Mouse (Mus musculus) heart, embryonic 10.5 days (tissue): ENCODE results near the gene Cops8. TPM values are rescaled to one million over a fixed set of nuclear protein-coding genes. Genes with fewer than 3 reads are reported as not detected.

Source experiments
- DNase-seq: peaks from one replicate; pipeline ENCODE4 v3.0.0-alpha.2; 2017; ENCODE audit warnings: low spot score
- H3K27ac ChIP-seq: fragments of 300-500 bp; sonication (generic); 2 replicates; pipeline ENCODE4 v1.5.1; 2016; ENCODE audit warnings: mild to moderate bottlenecking
- H3K27me3 ChIP-seq: fragments of 300-500 bp; sonication (generic); 2 replicates; pipeline ENCODE4 v1.6.1; 2016; ENCODE audit warnings: mild to moderate bottlenecking; ENCODE audit not compliant: poor library complexity, insufficient read depth, severe bottlenecking
- H3K36me3 ChIP-seq: fragments of 300-500 bp; sonication (generic); 2 replicates; pipeline ENCODE4 v1.6.1; 2016; ENCODE audit warnings: mild to moderate bottlenecking, moderate library complexity
- H3K4me1 ChIP-seq: fragments of 300-500 bp; sonication (generic); 2 replicates; pipeline ENCODE4 v1.6.1; 2016; ENCODE audit warnings: mild to moderate bottlenecking
- H3K4me3 ChIP-seq: fragments of 300-500 bp; sonication (generic); 2 replicates; pipeline ENCODE4 v1.5.1; 2016; ENCODE audit warnings: mild to moderate bottlenecking, moderate library complexity
- H3K9me3 ChIP-seq: fragments of 300-500 bp; sonication (generic); 2 replicates; pipeline ENCODE4 v1.6.1; 2016; ENCODE audit warnings: mild to moderate bottlenecking, moderate library complexity
- WGBS: fragments of 180-500 bp; shearing (Covaris S2); methylation state at CpG from one replicate; pipeline ENCODE4 v1.1.7; 2016; 5-methylcytosine and 5-hydroxymethylcytosine counted together
- polyA plus RNA-seq: library from polyadenylated mRNA; unstranded; fragments of >200 nt; fragmentation: Nextera tagmentation; extraction: Ambion mirVana; gene quantifications from 2 replicates; pipeline ENCODE4 v1.2.1, GENCODE M21; 2016

Cops8 gene
- polyA plus RNA-seq, 1 experiment from 2014 or later: 170 TPM

DNA sequence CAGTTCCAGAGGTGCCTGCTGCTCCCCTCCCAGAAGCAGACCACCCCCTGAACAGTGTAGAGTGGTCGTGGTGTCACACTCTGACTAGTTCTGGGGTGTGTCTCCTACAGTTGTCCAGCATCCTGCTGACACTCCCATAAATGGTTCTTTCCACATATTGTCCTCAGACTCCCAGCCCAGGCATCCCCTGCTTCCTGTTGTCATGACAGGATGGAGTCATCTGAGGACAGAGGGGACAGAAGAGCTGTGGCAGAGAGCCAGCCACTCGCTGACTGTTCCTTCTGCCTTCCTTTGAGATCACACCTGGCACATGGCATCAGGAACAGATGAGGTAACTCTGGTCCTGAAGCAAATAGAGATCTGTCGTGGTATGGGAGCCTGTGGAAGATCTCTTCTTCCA, 3.6 kb upstream of the Cops8 start:
- 39% methylated on average over 3 of the region's 3 CpGs for WGBS
- Histone ChIP-seq H3K27ac (no peak overlapping the region), H3K4me1 (peaks cover 2% of the 10 kb centered on the region; the same call in 1 of the 2 replicates), H3K27me3 (peaks cover 4% of the 10 kb centered on the region; the same call in 1 of the 2 replicates), H3K4me3 (no peak overlapping the region), H3K36me3 (no peaks in the 10 kb centered on the region), H3K9me3 (no peaks in the 10 kb centered on the region)
- no peak for DNase-seq

DNA sequence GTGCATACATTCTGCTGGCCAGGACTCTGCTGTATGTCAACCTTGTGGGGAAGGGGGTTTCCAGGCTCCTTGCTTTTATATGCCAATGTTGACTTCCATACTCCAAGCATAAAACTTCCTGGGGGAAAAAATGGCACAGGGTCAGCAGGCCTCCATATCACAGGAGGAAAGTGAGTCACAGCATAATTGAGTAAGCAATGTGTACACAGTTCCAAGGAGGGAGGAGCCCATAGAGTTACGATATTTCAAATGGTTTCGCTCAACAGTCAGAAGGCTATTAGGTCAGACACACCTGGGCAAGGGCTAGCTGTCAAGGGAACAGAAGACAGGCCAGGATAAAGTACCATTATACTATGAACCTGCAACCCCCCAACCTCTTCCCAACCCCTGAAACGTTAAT, 1.7 kb upstream of the Cops8 start:
- DNase-seq: no peak
- H3K27ac ChIP-seq: no peak overlapping the region
- H3K36me3 ChIP-seq: peaks cover 9% of the 10 kb centered on the region
- H3K4me1 ChIP-seq: peaks cover 6% of the 10 kb centered on the region; the same call in 1 of the 2 replicates
- no peak overlapping the region for H3K4me3 ChIP-seq
- 69% methylated on average over 3 of the region's 3 CpGs for WGBS
- no peaks in the 10 kb centered on the region for H3K9me3 ChIP-seq
- no peaks in the 10 kb centered on the region for H3K27me3 ChIP-seq

DNA sequence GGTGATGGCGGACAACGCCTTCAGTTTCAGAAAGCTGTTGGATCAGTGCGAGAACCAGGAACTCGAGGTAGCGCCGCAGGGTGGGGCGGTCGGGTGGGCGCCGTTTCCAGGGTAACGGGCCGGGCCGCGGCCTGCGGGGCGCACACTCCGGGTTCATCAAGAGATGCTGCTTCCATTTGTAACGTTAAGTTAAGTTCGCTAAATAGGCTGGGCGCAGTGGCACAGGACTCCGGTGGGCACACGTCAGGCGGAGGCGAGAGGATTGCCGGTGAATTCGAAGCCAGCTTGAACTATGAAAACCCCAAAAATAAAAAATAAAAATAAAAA, 743 bp downstream of the Cops8 start:
- no peaks in the 10 kb centered on the region for H3K9me3 ChIP-seq
- H3K4me1 ChIP-seq: peaks cover 6% of the 10 kb centered on the region; the same call in 1 of the 2 replicates
- WGBS: under 1% methylated on average over 26 of the region's 26 CpGs
- peak overlapping the region; percentile 97 for H3K4me3 ChIP-seq
- H3K27ac ChIP-seq: peak overlapping the region; percentile 92
- no peak for DNase-seq
- peaks cover 33% of the 10 kb centered on the region for H3K36me3 ChIP-seq
- no peaks in the 10 kb centered on the region for H3K27me3 ChIP-seq

DNA sequence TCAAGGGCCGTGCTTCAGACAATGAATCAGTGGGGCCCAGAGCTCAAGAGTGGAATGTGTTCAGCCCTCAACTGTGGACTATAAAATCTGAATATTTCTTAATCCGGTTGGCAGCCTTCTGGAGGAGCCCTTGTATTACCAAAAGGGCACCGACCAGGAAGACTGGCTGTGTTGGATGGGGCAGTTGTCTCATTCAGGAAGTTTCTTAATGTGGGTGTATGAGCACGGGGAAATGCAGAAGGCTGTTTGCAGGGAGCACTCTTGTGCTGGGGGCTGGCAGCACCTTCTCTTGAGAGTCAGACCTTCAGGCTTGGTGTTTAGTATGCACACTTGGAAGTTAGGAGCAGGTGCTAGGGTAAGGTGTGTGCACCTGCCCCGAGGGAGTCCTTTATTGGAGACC, 6.6 kb downstream of the Cops8 start:
- no peak overlapping the region for H3K4me3 ChIP-seq
- WGBS: 90% methylated on average over 5 of the region's 5 CpGs
- H3K27ac ChIP-seq: no peak overlapping the region
- 0 out of 2 replicates have a peak, but pooled peaks cover 3% of the 10 kb centered on the region for H3K4me1 ChIP-seq
- H3K36me3 ChIP-seq: peaks cover 90% of the 10 kb centered on the region
- no peaks in the 10 kb centered on the region for H3K27me3 ChIP-seq
- H3K9me3 ChIP-seq: no peaks in the 10 kb centered on the region
- DNase-seq: no peak

DNA sequence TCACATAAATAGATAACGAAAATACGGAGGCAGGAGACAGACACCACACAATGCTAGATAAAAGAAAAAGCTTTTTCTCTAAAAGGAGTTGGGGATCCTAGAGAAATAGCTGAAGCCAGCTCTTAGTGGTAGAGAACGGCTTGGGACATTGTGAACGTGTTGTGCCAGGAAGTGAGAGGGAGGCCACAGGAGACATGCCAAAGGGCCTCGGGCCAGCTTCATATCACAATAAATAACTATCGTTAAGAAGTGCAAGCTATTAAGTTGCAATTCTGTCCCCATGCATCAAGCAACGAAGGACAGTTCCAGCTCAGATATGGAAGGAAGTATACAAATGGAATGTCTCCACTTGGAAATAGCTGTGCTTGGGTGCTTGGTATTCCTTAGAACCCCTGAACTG, 14.5 kb downstream of the Cops8 start:
- Histone ChIP-seq H3K27me3 (no peaks in the 10 kb centered on the region), H3K4me1 (no peaks in the 10 kb centered on the region), H3K4me3 (no peak overlapping the region), H3K27ac (no peak overlapping the region), H3K9me3 (no peaks in the 10 kb centered on the region), H3K36me3 (peaks cover 31% of the 10 kb centered on the region)
- no peak for DNase-seq
- WGBS: 86% methylated on average over 7 of the region's 7 CpGs

DNA sequence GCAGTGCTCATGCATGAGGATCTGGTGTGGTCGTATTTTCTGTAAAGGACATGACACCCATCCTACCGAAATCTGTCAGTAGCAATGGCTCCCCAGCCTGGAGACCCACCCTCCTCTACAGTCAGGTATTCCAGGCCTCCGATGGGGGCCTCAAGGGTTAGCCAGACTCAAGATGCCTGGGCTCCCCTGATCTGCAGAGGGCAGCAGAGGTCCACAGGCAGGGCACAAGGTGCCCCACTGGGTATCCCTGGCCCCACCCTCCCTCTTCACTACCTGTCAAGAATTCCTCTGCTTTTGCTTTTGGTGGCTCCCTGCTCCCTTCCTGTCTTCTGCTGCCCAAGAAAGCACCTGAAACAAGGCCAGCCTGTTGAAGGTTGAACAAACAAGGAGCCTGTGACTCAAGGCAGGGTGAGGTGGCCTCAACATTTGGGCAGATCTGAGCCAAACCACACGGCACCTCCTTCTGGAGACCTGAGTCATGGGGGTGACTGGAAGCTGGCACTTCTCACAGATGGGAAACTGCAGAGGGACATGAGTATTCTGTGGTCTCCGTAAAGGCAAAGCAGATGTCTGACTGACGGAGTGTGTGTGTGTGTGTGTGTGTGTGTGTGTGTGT, 30.7 kb downstream of the Cops8 start:
- Histone ChIP-seq H3K36me3 (no peaks in the 10 kb centered on the region), H3K27ac (no peak overlapping the region), H3K4me1 (peaks cover 9% of the 10 kb centered on the region), H3K27me3 (no peaks in the 10 kb centered on the region), H3K9me3 (no peaks in the 10 kb centered on the region), H3K4me3 (no peak overlapping the region)
- no peak for DNase-seq
- 73% methylated on average over 6 of the region's 6 CpGs for WGBS

DNA sequence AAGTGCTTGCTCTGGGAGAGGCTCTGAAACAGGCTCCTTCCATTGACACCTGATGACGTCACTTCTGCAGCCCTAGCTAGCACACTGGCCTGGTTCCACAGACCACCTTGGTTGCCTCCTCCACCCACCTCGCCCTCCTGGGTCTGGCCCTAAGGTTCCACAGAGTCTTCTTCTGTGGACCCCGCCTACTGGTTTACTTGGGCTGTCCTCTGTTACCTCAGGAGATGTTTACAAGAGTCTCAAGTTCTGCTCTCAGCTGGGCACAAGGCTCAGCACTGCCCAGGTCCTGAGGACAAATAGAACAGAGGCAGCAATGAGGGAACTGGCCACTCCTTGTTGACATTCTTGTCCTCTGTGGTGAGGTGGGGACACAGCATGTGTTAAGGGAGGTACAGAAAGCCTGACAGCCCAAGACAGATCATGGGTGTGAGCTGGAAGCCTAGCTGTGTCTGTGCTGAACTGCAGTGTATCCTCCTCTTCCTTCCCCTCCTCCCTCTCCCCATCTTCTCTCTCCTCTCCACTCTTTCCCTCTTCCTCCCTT, 31.5 kb downstream of the Cops8 start:
- no peaks in the 10 kb centered on the region for H3K36me3 ChIP-seq
- H3K27me3 ChIP-seq: no peaks in the 10 kb centered on the region
- H3K4me3 ChIP-seq: no peak overlapping the region
- no peaks in the 10 kb centered on the region for H3K9me3 ChIP-seq
- H3K4me1 ChIP-seq: peaks cover 9% of the 10 kb centered on the region
- WGBS: 49% methylated on average over 3 of the region's 3 CpGs
- no peak for DNase-seq
- no peak overlapping the region for H3K27ac ChIP-seq

DNA sequence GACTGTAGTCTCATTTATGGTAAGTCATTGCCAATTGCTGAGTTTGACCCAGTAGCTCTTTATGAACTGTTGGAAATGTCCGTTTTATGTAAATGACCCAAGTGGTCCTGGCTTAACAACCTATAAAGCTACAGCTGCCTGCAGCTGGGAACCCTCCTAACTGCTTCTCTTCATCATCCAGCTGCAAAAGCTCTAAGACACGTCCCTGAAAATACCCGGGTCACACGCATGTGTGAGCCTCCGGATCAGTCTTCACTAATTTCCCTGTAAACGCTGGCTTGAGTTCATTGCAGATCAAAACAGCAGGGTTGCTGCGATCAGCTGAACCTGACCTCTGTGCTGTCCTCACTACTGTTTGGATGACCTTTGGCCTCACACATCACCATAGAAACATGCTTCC, 35.6 kb downstream of the Cops8 start:
- WGBS: 76% methylated on average over 7 of the region's 7 CpGs
- H3K27ac ChIP-seq: no peak overlapping the region
- DNase-seq: no peak
- no peaks in the 10 kb centered on the region for H3K9me3 ChIP-seq
- no peaks in the 10 kb centered on the region for H3K4me1 ChIP-seq
- H3K36me3 ChIP-seq: no peaks in the 10 kb centered on the region
- no peak overlapping the region for H3K4me3 ChIP-seq
- no peaks in the 10 kb centered on the region for H3K27me3 ChIP-seq

DNA sequence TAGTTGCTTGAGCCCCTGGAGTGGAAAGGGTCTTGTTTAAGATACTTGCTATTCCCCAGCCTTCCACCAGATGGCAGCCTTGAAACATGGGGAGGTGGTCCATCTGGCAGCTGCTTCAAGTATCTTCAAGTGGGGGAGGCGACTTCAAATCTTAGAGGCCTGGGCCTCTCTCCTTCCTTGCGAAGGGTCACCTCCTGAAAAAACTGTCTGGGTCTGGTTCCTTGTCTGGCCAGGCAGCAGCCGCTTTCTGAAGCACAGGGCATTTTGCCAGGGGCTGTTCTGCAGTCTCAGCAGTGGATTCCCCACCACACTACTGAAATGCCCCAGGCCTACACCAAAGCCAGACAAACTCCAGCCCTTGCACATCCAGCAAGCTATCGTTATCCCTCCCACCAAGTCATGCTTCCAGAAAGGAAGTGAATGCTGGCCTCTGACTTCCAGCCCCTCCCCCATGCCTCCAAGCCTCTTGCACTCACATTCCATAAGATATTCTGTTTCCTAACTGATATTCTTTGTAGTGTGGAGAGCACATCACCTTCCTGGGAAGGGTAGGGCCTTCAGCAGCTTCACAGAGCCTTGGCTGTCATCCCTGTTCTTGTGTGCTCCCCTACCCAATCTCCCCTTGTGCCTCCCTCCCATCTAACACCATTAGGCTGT, 48.1 kb downstream of the Cops8 start:
- H3K4me3 ChIP-seq: no peak overlapping the region
- H3K36me3 ChIP-seq: no peaks in the 10 kb centered on the region
- 0% methylated on average over 4 of the region's 4 CpGs for WGBS
- no peaks in the 10 kb centered on the region for H3K27me3 ChIP-seq
- no peaks in the 10 kb centered on the region for H3K9me3 ChIP-seq
- H3K27ac ChIP-seq: peak overlapping the region; percentile 87
- H3K4me1 ChIP-seq: peaks cover 39% of the 10 kb centered on the region
- peak; percentile 92 for DNase-seq

DNA sequence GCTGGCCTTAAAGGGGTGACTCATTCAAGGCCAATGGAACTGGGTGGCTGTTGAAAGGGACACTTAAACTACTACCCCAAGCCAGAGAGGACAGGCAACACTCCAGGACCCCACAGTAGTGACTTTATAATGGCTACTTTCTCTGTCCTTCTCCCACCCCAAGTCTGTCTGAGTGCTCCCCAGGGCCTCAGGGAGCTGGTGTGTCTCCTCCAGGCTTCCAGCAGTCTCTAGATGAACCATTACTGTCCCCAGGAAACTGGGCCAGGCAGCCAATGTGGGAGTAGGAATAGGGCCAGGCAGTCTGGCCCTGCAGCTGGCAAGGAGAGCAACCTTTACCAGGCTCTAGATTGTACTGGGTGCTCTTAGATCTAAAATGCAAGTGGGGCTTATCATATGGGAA, 49.0 kb downstream of the Cops8 start:
- peak overlapping the region; percentile 87 for H3K27ac ChIP-seq
- no peaks in the 10 kb centered on the region for H3K36me3 ChIP-seq
- H3K4me3 ChIP-seq: no peak overlapping the region
- H3K4me1 ChIP-seq: peaks cover 36% of the 10 kb centered on the region
- H3K27me3 ChIP-seq: no peaks in the 10 kb centered on the region
- H3K9me3 ChIP-seq: no peaks in the 10 kb centered on the region
- no peak for DNase-seq

DNA sequence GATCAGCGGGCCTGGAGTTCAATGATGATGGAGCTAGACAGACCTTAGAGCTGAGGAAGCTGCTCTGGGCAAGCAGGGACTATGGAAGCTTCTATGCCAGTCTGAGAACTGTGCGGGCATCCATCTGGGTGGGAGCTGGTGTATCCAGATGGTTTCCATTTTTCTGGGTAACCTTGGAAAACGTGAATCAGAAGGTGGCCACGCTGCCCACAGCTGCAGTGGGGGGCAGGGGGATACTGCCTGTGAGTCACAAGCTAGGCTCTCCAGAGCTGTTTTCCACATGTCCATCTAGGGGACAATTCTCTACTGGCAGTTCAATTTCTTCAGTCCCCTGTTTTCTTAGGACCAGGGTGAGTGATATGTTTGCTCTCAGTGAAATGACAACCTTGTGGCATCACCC, 49.8 kb downstream of the Cops8 start:
- no peaks in the 10 kb centered on the region for H3K9me3 ChIP-seq
- peak overlapping the region; percentile 87; the same call in 1 of the 2 replicates for H3K27ac ChIP-seq
- H3K36me3 ChIP-seq: no peaks in the 10 kb centered on the region
- 87% methylated on average over 4 of the region's 4 CpGs for WGBS
- no peak overlapping the region for H3K4me3 ChIP-seq
- H3K27me3 ChIP-seq: no peaks in the 10 kb centered on the region
- DNase-seq: no peak
- H3K4me1 ChIP-seq: peaks cover 36% of the 10 kb centered on the region

DNA sequence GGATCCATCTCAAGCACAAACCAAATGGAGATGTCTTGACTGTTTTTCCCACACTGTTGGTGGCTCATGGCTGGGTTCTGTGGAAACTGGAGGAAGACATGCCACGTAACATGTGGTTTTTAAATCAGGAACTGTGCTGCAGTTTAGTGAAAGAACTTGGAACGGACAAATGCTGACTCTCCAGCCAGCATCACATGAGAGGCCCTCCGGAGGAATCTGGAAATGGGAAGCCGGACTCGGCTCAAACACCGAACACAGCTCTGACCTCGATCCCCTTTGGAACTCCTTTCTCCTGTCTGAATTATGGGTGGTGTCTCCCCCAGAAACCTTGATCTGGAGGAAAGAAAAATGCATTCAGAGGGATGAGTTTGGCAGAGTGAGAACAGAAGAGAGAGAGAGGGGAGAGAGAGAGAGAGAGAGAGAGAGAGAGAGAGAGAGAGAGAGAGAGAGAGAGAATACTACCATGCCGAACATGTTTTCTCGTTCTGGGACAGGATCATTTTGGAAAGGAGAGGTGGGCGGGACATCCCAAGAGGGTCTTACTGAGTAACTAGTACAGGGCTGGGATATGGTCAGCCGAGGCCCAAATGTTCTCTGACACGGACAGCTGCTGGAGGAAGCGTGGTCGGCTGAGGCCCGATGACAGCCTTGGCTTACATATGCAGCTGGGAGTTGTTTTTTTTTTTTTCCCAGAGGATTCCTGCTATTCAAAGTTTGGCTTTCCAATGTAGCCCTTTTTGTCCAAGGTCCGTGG, 53.9 kb downstream of the Cops8 start:
- no peak overlapping the region for H3K4me3 ChIP-seq
- no peaks in the 10 kb centered on the region for H3K36me3 ChIP-seq
- no peak overlapping the region for H3K27ac ChIP-seq
- peaks cover 10% of the 10 kb centered on the region for H3K4me1 ChIP-seq
- H3K27me3 ChIP-seq: no peaks in the 10 kb centered on the region
- no peaks in the 10 kb centered on the region for H3K9me3 ChIP-seq
- 85% methylated on average over 16 of the region's 16 CpGs for WGBS
- no peak for DNase-seq
